Comparison of ENCODE assay signal across 23 mouse cellular contexts in genomic region chr6:78788972-78789371, GRCm38 (mm10).
DNase-seq lines count a peak whose midpoint lies in the region; ATAC-seq and TF ChIP-seq lines count a peak whose summit lies in the region.
"Had no signal": no experiment of that assay in that cellular context is flagged by ENCODE, and none has a peak within 500 bp of the region (broad histone marks: within the 10 kb centered on the region; RNA-seq: fewer than 3 reads in every experiment).

No protein-coding gene starts in this region.

- H3K9ac ChIP-seq in embryonic facial prominence, embryonic 11.5 days (replicated peaks; ENCODE audit: low read length), result no peak overlapping the region
- H3K9ac ChIP-seq in kidney, embryonic 15.5 days, result no peak overlapping the region
- H3K9ac ChIP-seq in midbrain, postnatal 0 days (replicated peaks; ENCODE audit: low read length, poor library complexity, severe bottlenecking), result no peak overlapping the region
- no peak overlapping the region for H3K9ac ChIP-seq in midbrain, embryonic 11.5 days (ENCODE audit: low read length)
- H3K9ac ChIP-seq: embryonic facial prominence, embryonic 13.5 days; embryonic facial prominence, embryonic 15.5 days; forebrain, embryonic 12.5 days had no signal

- WGBS in embryonic facial prominence, embryonic 11.5 days, result 76% methylated on average over 2 of the region's 2 CpGs
- WGBS in embryonic facial prominence, embryonic 10.5 days, result 70% methylated on average over 2 of the region's 2 CpGs
- WGBS in kidney, embryonic 15.5 days, result 31% methylated on average over 2 of the region's 2 CpGs
- 83% methylated on average over 2 of the region's 2 CpGs for WGBS in midbrain, postnatal 0 days
- WGBS in midbrain, embryonic 11.5 days, result 76% methylated on average over 2 of the region's 2 CpGs

- no peak overlapping the region for H3K4me2 ChIP-seq in embryonic facial prominence, embryonic 11.5 days (ENCODE audit: low read depth, low read length)
- no peak overlapping the region for H3K4me2 ChIP-seq in kidney, embryonic 15.5 days
- H3K4me2 ChIP-seq in midbrain, postnatal 0 days (ENCODE audit: low read depth, low read length, poor library complexity, severe bottlenecking), result no peak overlapping the region
- no peak overlapping the region for H3K4me2 ChIP-seq in midbrain, embryonic 11.5 days
- H3K4me2 ChIP-seq: embryonic facial prominence, embryonic 13.5 days; embryonic facial prominence, embryonic 15.5 days; forebrain, embryonic 12.5 days had no signal

- H3K4me3 ChIP-seq in embryonic facial prominence, embryonic 11.5 days (ENCODE audit: low read depth, low read length), result no peak overlapping the region
- H3K4me3 ChIP-seq in embryonic facial prominence, embryonic 10.5 days, result no peak overlapping the region
- no peak overlapping the region for H3K4me3 ChIP-seq in kidney, embryonic 15.5 days (replicated peaks)
- H3K4me3 ChIP-seq in midbrain, postnatal 0 days (ENCODE audit: low read depth, low read length), result no peak overlapping the region
- no peak overlapping the region for H3K4me3 ChIP-seq in midbrain, embryonic 11.5 days (ENCODE audit: low read depth, low read length)
- H3K4me3 ChIP-seq: embryonic facial prominence, embryonic 13.5 days; embryonic facial prominence, embryonic 15.5 days; erythroblast, embryonic 14.5 days; forebrain, embryonic 10.5 days; forebrain, embryonic 12.5 days had no signal

- H3K27me3 ChIP-seq in embryonic facial prominence, embryonic 11.5 days (ENCODE audit: control insufficient read depth, insufficient read depth, low read length), result no peaks in the 10 kb centered on the region
- no peaks in the 10 kb centered on the region for H3K27me3 ChIP-seq in embryonic facial prominence, embryonic 10.5 days (replicated peaks; ENCODE audit: low read depth, poor library complexity, severe bottlenecking)
- H3K27me3 ChIP-seq in kidney, embryonic 15.5 days, result no peaks in the 10 kb centered on the region
- H3K27me3 ChIP-seq in midbrain, postnatal 0 days (ENCODE audit: insufficient read depth, low read length), result no peaks in the 10 kb centered on the region
- H3K27me3 ChIP-seq in midbrain, embryonic 11.5 days (ENCODE audit: control insufficient read depth, insufficient read depth, low read length), result no peaks in the 10 kb centered on the region
- H3K27me3 ChIP-seq: embryonic facial prominence, embryonic 13.5 days; embryonic facial prominence, embryonic 15.5 days; forebrain, embryonic 12.5 days had no signal

- ATAC-seq in embryonic facial prominence, embryonic 11.5 days (replicated peaks; ENCODE audit: insufficient number of reproducible peaks, low FRiP score, low TSS enrichment, low read depth), result no peak
- peak; percentile 52; the same call in 1 of the 2 replicates for ATAC-seq in kidney, embryonic 15.5 days (replicated peaks; ENCODE audit: low FRiP score)
- ATAC-seq in midbrain, postnatal 0 days (ENCODE audit: low FRiP score), result no peak
- no peak for ATAC-seq in midbrain, embryonic 11.5 days (ENCODE audit: low FRiP score)
- ATAC-seq: forebrain, embryonic 14.5 days; forebrain, embryonic 16.5 days had no signal

- no peaks in the 10 kb centered on the region for H3K36me3 ChIP-seq in embryonic facial prominence, embryonic 11.5 days (replicated peaks; ENCODE audit: control insufficient read depth, insufficient read depth, low read depth, low read length)
- H3K36me3 ChIP-seq in embryonic facial prominence, embryonic 10.5 days (replicated peaks), result no peaks in the 10 kb centered on the region
- H3K36me3 ChIP-seq in kidney, embryonic 15.5 days, result no peaks in the 10 kb centered on the region
- H3K36me3 ChIP-seq in midbrain, postnatal 0 days (ENCODE audit: insufficient read depth, low read length), result no peaks in the 10 kb centered on the region
- H3K36me3 ChIP-seq in midbrain, embryonic 11.5 days (ENCODE audit: control insufficient read depth, insufficient read depth, low read length), result no peaks in the 10 kb centered on the region
- H3K36me3 ChIP-seq: embryonic facial prominence, embryonic 13.5 days; embryonic facial prominence, embryonic 15.5 days; forebrain, embryonic 10.5 days; forebrain, embryonic 12.5 days had no signal

- no peaks in the 10 kb centered on the region for H3K9me3 ChIP-seq in embryonic facial prominence, embryonic 11.5 days (replicated peaks; ENCODE audit: control insufficient read depth, low read length)
- no peaks in the 10 kb centered on the region for H3K9me3 ChIP-seq in embryonic facial prominence, embryonic 10.5 days
- no peaks in the 10 kb centered on the region for H3K9me3 ChIP-seq in kidney, embryonic 15.5 days (replicated peaks)
- no peaks in the 10 kb centered on the region for H3K9me3 ChIP-seq in midbrain, postnatal 0 days (ENCODE audit: low read length)
- H3K9me3 ChIP-seq in midbrain, embryonic 11.5 days (ENCODE audit: control insufficient read depth, low read length), result no peaks in the 10 kb centered on the region
- H3K9me3 ChIP-seq: embryonic facial prominence, embryonic 13.5 days; embryonic facial prominence, embryonic 15.5 days; forebrain, embryonic 10.5 days; forebrain, embryonic 12.5 days had no signal

- TF ChIP-seq CTCF in midbrain, postnatal 0 days (IDR thresholded peaks at IDR 0.05), result no peak

- no peaks in the 10 kb centered on the region for H3K4me1 ChIP-seq in embryonic facial prominence, embryonic 11.5 days (ENCODE audit: control insufficient read depth, insufficient read depth, low read length)
- H3K4me1 ChIP-seq in embryonic facial prominence, embryonic 10.5 days, result no peaks in the 10 kb centered on the region
- H3K4me1 ChIP-seq in kidney, embryonic 15.5 days, result no peaks in the 10 kb centered on the region
- H3K4me1 ChIP-seq in midbrain, postnatal 0 days (ENCODE audit: insufficient read depth, low read length), result no peaks in the 10 kb centered on the region
- H3K4me1 ChIP-seq in midbrain, embryonic 11.5 days (ENCODE audit: control insufficient read depth, insufficient read depth, low read length), result no peaks in the 10 kb centered on the region
- H3K4me1 ChIP-seq: embryonic facial prominence, embryonic 13.5 days; embryonic facial prominence, embryonic 15.5 days; forebrain, embryonic 10.5 days; forebrain, embryonic 12.5 days had no signal

- DNase-seq in embryonic facial prominence, embryonic 11.5 days (ENCODE audit: low spot score), result peak; percentile 1
- DNase-seq in embryonic facial prominence, embryonic 10.5 days (ENCODE audit: low spot score), result no peak
- DNase-seq in kidney, adult 18-20 months, result no peak
- DNase-seq in midbrain, postnatal 0 days (ENCODE audit: low spot score), result peak; percentile 1
- DNase-seq in midbrain, embryonic 11.5 days (ENCODE audit: low spot score, missing footprints), result no peak
- DNase-seq: adrenal gland, adult 2 months; adrenal gland, postnatal 10 days; adrenal gland, postnatal 25 days; cerebellum, adult 11 months; cerebellum, adult 18-20 months; cerebellum, adult 8-10 months; cerebellum, adult 9-11 months; cerebellum, postnatal 14 days; cerebellum, postnatal 36 days; embryo, embryonic 11 days had no signal

- no peak overlapping the region for H3K27ac ChIP-seq in embryonic facial prominence, embryonic 11.5 days (replicated peaks; ENCODE audit: low read depth, low read length)
- H3K27ac ChIP-seq in embryonic facial prominence, embryonic 10.5 days (replicated peaks), result no peak overlapping the region
- H3K27ac ChIP-seq in kidney, embryonic 15.5 days, result no peak overlapping the region
- H3K27ac ChIP-seq in midbrain, postnatal 0 days (ENCODE audit: low read depth, low read length), result no peak overlapping the region
- H3K27ac ChIP-seq in midbrain, embryonic 11.5 days (ENCODE audit: low read depth, low read length), result no peak overlapping the region
- H3K27ac ChIP-seq: embryonic facial prominence, embryonic 13.5 days; embryonic facial prominence, embryonic 15.5 days; forebrain, embryonic 10.5 days; forebrain, embryonic 12.5 days had no signal

Comparison
In these comparisons a context has a peak if more than half of its experiments do, and no peak if none do; other contexts are left out.
1. DNase-seq: peak in embryonic facial prominence, embryonic 11.5 days (single experiment) and midbrain, postnatal 0 days (single experiment); none in embryonic facial prominence, embryonic 10.5 days (single experiment), kidney, adult 18-20 months (single experiment) and midbrain, embryonic 11.5 days (single experiment).